Mouse (Mus musculus): ENCODE data around the gene Oas1a. TPM values are rescaled to one million over a fixed set of nuclear protein-coding genes. Genes with fewer than 3 reads are reported as not detected.
"Not testable (repeated sequence)": the region's sequence is repeated elsewhere in the genome, so short reads cannot be mapped to it uniquely, and the experiment has no call there.

The Oas1a gene
- polyA plus RNA-seq, 1 experiment from 2014 or later = 0.82 TPM

GRCm38 (mm10) chr5:120887831-120888230 lies 19.5 kb downstream of the Oas1a start:
- Histone ChIP-seq H3K9me3 (ENCODE audit: control insufficient read depth, low read length) (no peaks in the 10 kb centered on the region), H3K4me3 (replicated peaks; ENCODE audit: low read length) (no peak overlapping the region), H3K4me2 (replicated peaks) (no peak overlapping the region), H3K36me3 (replicated peaks; ENCODE audit: control insufficient read depth, insufficient read depth) (no peaks in the 10 kb centered on the region), H3K27ac (no peak overlapping the region), H3K9ac (no peak overlapping the region), H3K4me1 (replicated peaks; ENCODE audit: control insufficient read depth, insufficient read depth, low read length) (no peaks in the 10 kb centered on the region), H3K27me3 (ENCODE audit: control insufficient read depth, insufficient read depth, low read length) (no peaks in the 10 kb centered on the region)
- ATAC-seq (ENCODE audit: low FRiP score) (no peak), DNase-seq (ENCODE audit: low spot score) (no peak)
- 65% methylated on average over 6 of the region's 6 CpGs for WGBS

GRCm38 (mm10) chr5:120887413-120887812 lies 19.9 kb downstream of the Oas1a start, which contains the start of gene Oas1g:
Oas1g (minus strand) TSS chr5:120887613.
- H3K4me3 ChIP-seq (replicated peaks; ENCODE audit: low read length); H3K9ac ChIP-seq; DNase-seq (ENCODE audit: low spot score); H3K4me2 ChIP-seq (replicated peaks); ATAC-seq (ENCODE audit: low FRiP score); H3K27me3 ChIP-seq (ENCODE audit: control insufficient read depth, insufficient read depth, low read length); H3K36me3 ChIP-seq (replicated peaks; ENCODE audit: control insufficient read depth, insufficient read depth); H3K27ac ChIP-seq; H3K4me1 ChIP-seq (replicated peaks; ENCODE audit: control insufficient read depth, insufficient read depth, low read length); H3K9me3 ChIP-seq (ENCODE audit: control insufficient read depth, low read length): not testable (repeated sequence)
- WGBS = 37% methylated on average over 6 of the region's 9 CpGs

GRCm38 (mm10) chr5:120881681-120882080 lies 25.6 kb downstream of the Oas1a start:
- H3K4me2 ChIP-seq (replicated peaks) = not testable (repeated sequence)

GRCm38 (mm10) chr5:120878803-120879202 lies 28.5 kb downstream of the Oas1a start:
- H3K27ac ChIP-seq; H3K4me3 ChIP-seq (replicated peaks; ENCODE audit: low read length); H3K4me1 ChIP-seq (replicated peaks; ENCODE audit: control insufficient read depth, insufficient read depth, low read length); H3K27me3 ChIP-seq (ENCODE audit: control insufficient read depth, insufficient read depth, low read length); H3K9ac ChIP-seq; DNase-seq (ENCODE audit: low spot score); H3K4me2 ChIP-seq (replicated peaks); H3K36me3 ChIP-seq (replicated peaks; ENCODE audit: control insufficient read depth, insufficient read depth); ATAC-seq (ENCODE audit: low FRiP score); H3K9me3 ChIP-seq (ENCODE audit: control insufficient read depth, low read length): not testable (repeated sequence)
- WGBS = 68% methylated on average over 2 of the region's 2 CpGs

More at GRCm38 (mm10) chr5:120881681-120882080, 25.6 kb downstream of the Oas1a start:
- H3K9me3 ChIP-seq (ENCODE audit: control insufficient read depth, low read length); H3K27ac ChIP-seq; H3K27me3 ChIP-seq (ENCODE audit: control insufficient read depth, insufficient read depth, low read length); H3K4me3 ChIP-seq (replicated peaks; ENCODE audit: low read length); H3K9ac ChIP-seq; H3K4me1 ChIP-seq (replicated peaks; ENCODE audit: control insufficient read depth, insufficient read depth, low read length); H3K36me3 ChIP-seq (replicated peaks; ENCODE audit: control insufficient read depth, insufficient read depth); ATAC-seq (ENCODE audit: low FRiP score); DNase-seq (ENCODE audit: low spot score): not testable (repeated sequence)
- WGBS = 98% methylated on average over 6 of the region's 6 CpGs

- H3K4me1 ChIP-seq (replicated peaks; ENCODE audit: control insufficient read depth, insufficient read depth, low read length); H3K36me3 ChIP-seq (replicated peaks; ENCODE audit: control insufficient read depth, insufficient read depth); ATAC-seq (ENCODE audit: low FRiP score); H3K9me3 ChIP-seq (ENCODE audit: control insufficient read depth, low read length); H3K4me3 ChIP-seq (replicated peaks; ENCODE audit: low read length); H3K4me2 ChIP-seq (replicated peaks); H3K27me3 ChIP-seq (ENCODE audit: control insufficient read depth, insufficient read depth, low read length); DNase-seq (ENCODE audit: low spot score); H3K27ac ChIP-seq; H3K9ac ChIP-seq: not testable (repeated sequence)
- 79% methylated on average over 2 of the region's 2 CpGs for WGBS
These were observed 29.9 kb downstream of the Oas1a start for GRCm38 (mm10) chr5:120877407-120877806.

GRCm38 (mm10) chr5:120876839-120877238 lies 30.5 kb downstream of the Oas1a start:
- H3K27ac ChIP-seq; H3K4me2 ChIP-seq (replicated peaks); H3K4me1 ChIP-seq (replicated peaks; ENCODE audit: control insufficient read depth, insufficient read depth, low read length); DNase-seq (ENCODE audit: low spot score); H3K36me3 ChIP-seq (replicated peaks; ENCODE audit: control insufficient read depth, insufficient read depth); H3K9me3 ChIP-seq (ENCODE audit: control insufficient read depth, low read length); H3K9ac ChIP-seq; ATAC-seq (ENCODE audit: low FRiP score); H3K27me3 ChIP-seq (ENCODE audit: control insufficient read depth, insufficient read depth, low read length); H3K4me3 ChIP-seq (replicated peaks; ENCODE audit: low read length): not testable (repeated sequence)
- 61% methylated on average over 2 of the region's 3 CpGs for WGBS

- Histone ChIP-seq H3K9me3 (ENCODE audit: control insufficient read depth, low read length) (no peaks in the 10 kb centered on the region), H3K4me2 (replicated peaks) (no peak overlapping the region), H3K36me3 (replicated peaks; ENCODE audit: control insufficient read depth, insufficient read depth) (no peaks in the 10 kb centered on the region), H3K9ac (no peak overlapping the region), H3K4me3 (replicated peaks; ENCODE audit: low read length) (no peak overlapping the region), H3K27me3 (ENCODE audit: control insufficient read depth, insufficient read depth, low read length) (no peaks in the 10 kb centered on the region), H3K27ac (no peak overlapping the region), H3K4me1 (replicated peaks; ENCODE audit: control insufficient read depth, insufficient read depth, low read length) (no peaks in the 10 kb centered on the region)
- no peak for DNase-seq (ENCODE audit: low spot score)
- 60% methylated on average over 2 of the region's 2 CpGs for WGBS
- no peak for ATAC-seq (ENCODE audit: low FRiP score)
These were observed 35.9 kb downstream of the Oas1a start for GRCm38 (mm10) chr5:120871469-120871868.

GRCm38 (mm10) chr5:120870782-120871181 lies 36.5 kb downstream of the Oas1a start:
- no peak overlapping the region for H3K9ac ChIP-seq
- H3K27me3 ChIP-seq (ENCODE audit: control insufficient read depth, insufficient read depth, low read length) = no peaks in the 10 kb centered on the region
- no peaks in the 10 kb centered on the region for H3K9me3 ChIP-seq (ENCODE audit: control insufficient read depth, low read length)
- no peak overlapping the region for H3K27ac ChIP-seq
- 86% methylated on average over 7 of the region's 7 CpGs for WGBS
- no peaks in the 10 kb centered on the region for H3K4me1 ChIP-seq (replicated peaks; ENCODE audit: control insufficient read depth, insufficient read depth, low read length)
- ATAC-seq (ENCODE audit: low FRiP score) (no peak), DNase-seq (ENCODE audit: low spot score) (no peak)
- no peak overlapping the region for H3K4me2 ChIP-seq (replicated peaks)
- no peak overlapping the region for H3K4me3 ChIP-seq (replicated peaks; ENCODE audit: low read length)
- H3K36me3 ChIP-seq (replicated peaks; ENCODE audit: control insufficient read depth, insufficient read depth) = no peaks in the 10 kb centered on the region

- Histone ChIP-seq H3K27me3 (ENCODE audit: control insufficient read depth, insufficient read depth, low read length) (no peaks in the 10 kb centered on the region), H3K4me3 (replicated peaks; ENCODE audit: low read length) (no peak overlapping the region), H3K27ac (no peak overlapping the region), H3K4me1 (replicated peaks; ENCODE audit: control insufficient read depth, insufficient read depth, low read length) (no peaks in the 10 kb centered on the region), H3K9ac (no peak overlapping the region), H3K36me3 (replicated peaks; ENCODE audit: control insufficient read depth, insufficient read depth) (no peaks in the 10 kb centered on the region), H3K9me3 (ENCODE audit: control insufficient read depth, low read length) (no peaks in the 10 kb centered on the region), H3K4me2 (replicated peaks) (no peak overlapping the region)
- no peak for ATAC-seq (ENCODE audit: low FRiP score)
- 54% methylated on average over 3 of the region's 3 CpGs for WGBS
- DNase-seq (ENCODE audit: low spot score) = no peak
These were observed 37.2 kb downstream of the Oas1a start for GRCm38 (mm10) chr5:120870081-120870480.

GRCm38 (mm10) chr5:120869436-120870015 lies 37.8 kb downstream of the Oas1a start:
- Histone ChIP-seq H3K9ac (no peak overlapping the region), H3K4me3 (replicated peaks; ENCODE audit: low read length) (no peak overlapping the region), H3K27ac (no peak overlapping the region), H3K9me3 (ENCODE audit: control insufficient read depth, low read length) (no peaks in the 10 kb centered on the region), H3K4me1 (replicated peaks; ENCODE audit: control insufficient read depth, insufficient read depth, low read length) (no peaks in the 10 kb centered on the region), H3K27me3 (ENCODE audit: control insufficient read depth, insufficient read depth, low read length) (no peaks in the 10 kb centered on the region), H3K4me2 (replicated peaks) (no peak overlapping the region), H3K36me3 (replicated peaks; ENCODE audit: control insufficient read depth, insufficient read depth) (no peaks in the 10 kb centered on the region)
- no peak for ATAC-seq (ENCODE audit: low FRiP score)
- WGBS = 82% methylated on average over 7 of the region's 7 CpGs
- no peak for DNase-seq (ENCODE audit: low spot score)

Measured in hindbrain, embryonic 14.5 days (tissue).